Mouse (Mus musculus) macrophage (primary cell): ENCODE data around the gene Slc39a11. TPM values are rescaled to one million over a fixed set of nuclear protein-coding genes. Genes with fewer than 3 reads are reported as not detected.

ENCODE experiments used
- H3K27ac ChIP-seq: fragments of 350-480 bp; formaldehyde crosslinking; 2 replicates; pipeline ENCODE4 v1.9.0; 2021
- H3K36me3 ChIP-seq: fragments of 350-480 bp; formaldehyde crosslinking; 2 replicates; pipeline ENCODE4 v1.9.0; 2021; ENCODE audit errors: inconsistent target
- H3K4me3 ChIP-seq: fragments of 350-480 bp; formaldehyde crosslinking; 2 replicates; pipeline ENCODE4 v1.9.0; 2021; ENCODE audit errors: inconsistent target
- H3K79me2 ChIP-seq: fragments of 350-480 bp; formaldehyde crosslinking; 2 replicates; pipeline ENCODE4 v1.9.0; 2021; ENCODE audit errors: inconsistent target
- WGBS: methylation state at CpG from one replicate; pipeline ENCODE4 v1.1.7; 2026; ENCODE audit warnings: inconsistent platforms; ENCODE audit not compliant: missing documents; 5-methylcytosine and 5-hydroxymethylcytosine counted together
- polyA plus RNA-seq: library from polyadenylated mRNA; stranded (reverse); fragments of 250-400 nt; gene quantifications from 3 replicates; pipeline ENCODE4 v1.2.4, GENCODE M21; 2018; ENCODE audit warnings: inconsistent platforms

Gene Slc39a11
- polyA plus RNA-seq, 1 experiment from 2014 or later: 21.0 TPM

- H3K79me2 ChIP-seq: no peaks in the 10 kb centered on the region
- 92% methylated on average over 10 of the region's 10 CpGs for WGBS
- no peak overlapping the region for H3K4me3 ChIP-seq
- no peak overlapping the region for H3K27ac ChIP-seq
- H3K36me3 ChIP-seq: no peaks in the 10 kb centered on the region
Measured at GRCm38 (mm10) chr11:113634699-113635121, 15.2 kb downstream of the Slc39a11 start.

- Histone ChIP-seq H3K27ac (no peak overlapping the region), H3K36me3 (no peaks in the 10 kb centered on the region), H3K4me3 (no peak overlapping the region), H3K79me2 (no peaks in the 10 kb centered on the region)
- WGBS: 73% methylated on average over 5 of the region's 5 CpGs
Measured at GRCm38 (mm10) chr11:113633398-113633797, 16.5 kb downstream of the Slc39a11 start.

- WGBS: 95% methylated on average over 7 of the region's 7 CpGs
- no peak overlapping the region for H3K4me3 ChIP-seq
- no peaks in the 10 kb centered on the region for H3K79me2 ChIP-seq
- no peak overlapping the region for H3K27ac ChIP-seq
- H3K36me3 ChIP-seq: no peaks in the 10 kb centered on the region
Measured at GRCm38 (mm10) chr11:113632303-113632702, 17.6 kb downstream of the Slc39a11 start.

GRCm38 (mm10) chr11:113631862-113632261 lies 18.0 kb downstream of the Slc39a11 start:
- no peaks in the 10 kb centered on the region for H3K79me2 ChIP-seq
- WGBS: 92% methylated on average over 8 of the region's 8 CpGs
- H3K27ac ChIP-seq: no peak overlapping the region
- H3K36me3 ChIP-seq: no peaks in the 10 kb centered on the region
- no peak overlapping the region for H3K4me3 ChIP-seq

- Histone ChIP-seq H3K27ac (no peak overlapping the region), H3K4me3 (no peak overlapping the region), H3K79me2 (no peaks in the 10 kb centered on the region), H3K36me3 (no peaks in the 10 kb centered on the region)
- WGBS: 85% methylated on average over 8 of the region's 8 CpGs
Measured at GRCm38 (mm10) chr11:113631302-113631701, 18.6 kb downstream of the Slc39a11 start.

- no peak overlapping the region for H3K4me3 ChIP-seq
- WGBS: 56% methylated on average over 7 of the region's 7 CpGs
- H3K27ac ChIP-seq: no peak overlapping the region
- no peaks in the 10 kb centered on the region for H3K36me3 ChIP-seq
- H3K79me2 ChIP-seq: no peaks in the 10 kb centered on the region
Measured at GRCm38 (mm10) chr11:113630642-113631041, 19.2 kb downstream of the Slc39a11 start.

GRCm38 (mm10) chr11:113627785-113628184 lies 22.1 kb downstream of the Slc39a11 start:
- no peaks in the 10 kb centered on the region for H3K36me3 ChIP-seq
- no peaks in the 10 kb centered on the region for H3K79me2 ChIP-seq
- H3K27ac ChIP-seq: no peak overlapping the region
- no peak overlapping the region for H3K4me3 ChIP-seq
- WGBS: 45% methylated on average over 4 of the region's 4 CpGs

- Histone ChIP-seq H3K36me3 (no peaks in the 10 kb centered on the region), H3K4me3 (no peak overlapping the region), H3K27ac (no peak overlapping the region), H3K79me2 (no peaks in the 10 kb centered on the region)
- 96% methylated on average over 18 of the region's 18 CpGs for WGBS
Measured at GRCm38 (mm10) chr11:113625437-113625836, 24.4 kb downstream of the Slc39a11 start.

- Histone ChIP-seq H3K79me2 (no peaks in the 10 kb centered on the region), H3K4me3 (no peak overlapping the region), H3K36me3 (no peaks in the 10 kb centered on the region), H3K27ac (no peak overlapping the region)
- 94% methylated on average over 4 of the region's 4 CpGs for WGBS
Measured at GRCm38 (mm10) chr11:113622028-113622427, 27.9 kb downstream of the Slc39a11 start.

GRCm38 (mm10) chr11:113621001-113621400 lies 28.9 kb downstream of the Slc39a11 start:
- Histone ChIP-seq H3K36me3 (no peaks in the 10 kb centered on the region), H3K4me3 (no peak overlapping the region), H3K27ac (no peak overlapping the region), H3K79me2 (no peaks in the 10 kb centered on the region)
- WGBS: 20% methylated on average over 2 of the region's 2 CpGs

- Histone ChIP-seq H3K79me2 (no peaks in the 10 kb centered on the region), H3K27ac (no peak overlapping the region), H3K36me3 (no peaks in the 10 kb centered on the region), H3K4me3 (no peak overlapping the region)
- 2% methylated on average over 30 of the region's 31 CpGs for WGBS
Measured at GRCm38 (mm10) chr11:113619420-113620080, 30.3 kb downstream of the Slc39a11 start.

GRCm38 (mm10) chr11:113618672-113619419 lies 31.0 kb downstream of the Slc39a11 start, which contains the start of gene Sstr2:
Gene Sstr2 (plus strand): TSS chr11:113619342.
- Histone ChIP-seq H3K79me2 (no peaks in the 10 kb centered on the region), H3K36me3 (no peaks in the 10 kb centered on the region), H3K4me3 (no peak within 1 kb of the TSS), H3K27ac (no peak within 1 kb of the TSS)
- 2% methylated on average over 45 of the region's 54 CpGs for WGBS

- Histone ChIP-seq H3K27ac (no peak overlapping the region), H3K79me2 (no peaks in the 10 kb centered on the region), H3K4me3 (no peak overlapping the region), H3K36me3 (no peaks in the 10 kb centered on the region)
- 25% methylated on average over 4 of the region's 4 CpGs for WGBS
Measured at GRCm38 (mm10) chr11:113618303-113618671, 31.6 kb downstream of the Slc39a11 start.

- Histone ChIP-seq H3K79me2 (no peaks in the 10 kb centered on the region), H3K27ac (no peak overlapping the region), H3K4me3 (no peak overlapping the region), H3K36me3 (no peaks in the 10 kb centered on the region)
- WGBS: 59% methylated on average over 14 of the region's 14 CpGs
Measured at GRCm38 (mm10) chr11:113617132-113617911, 32.6 kb downstream of the Slc39a11 start.

- 15% methylated on average over 6 of the region's 6 CpGs for WGBS
- H3K4me3 ChIP-seq: no peak overlapping the region
- H3K79me2 ChIP-seq: no peaks in the 10 kb centered on the region
- H3K36me3 ChIP-seq: no peaks in the 10 kb centered on the region
- H3K27ac ChIP-seq: no peak overlapping the region
Measured at GRCm38 (mm10) chr11:113614476-113614875, 35.4 kb downstream of the Slc39a11 start.
